Mouse (Mus musculus) cerebellum, postnatal 25 days (tissue): Measurements from ENCODE around the gene Gsg1l2.
A peak's percentile ranks its signal among the peaks of the same experiment; 100 is the strongest.

Source experiments
- DNase-seq, 2 experiments: peaks; one replicate each; pipeline ENCODE4 v3.0.0; 2021; ENCODE audit warnings: mixed read lengths in 2 of 2

The Gsg1l2 gene

DNA sequence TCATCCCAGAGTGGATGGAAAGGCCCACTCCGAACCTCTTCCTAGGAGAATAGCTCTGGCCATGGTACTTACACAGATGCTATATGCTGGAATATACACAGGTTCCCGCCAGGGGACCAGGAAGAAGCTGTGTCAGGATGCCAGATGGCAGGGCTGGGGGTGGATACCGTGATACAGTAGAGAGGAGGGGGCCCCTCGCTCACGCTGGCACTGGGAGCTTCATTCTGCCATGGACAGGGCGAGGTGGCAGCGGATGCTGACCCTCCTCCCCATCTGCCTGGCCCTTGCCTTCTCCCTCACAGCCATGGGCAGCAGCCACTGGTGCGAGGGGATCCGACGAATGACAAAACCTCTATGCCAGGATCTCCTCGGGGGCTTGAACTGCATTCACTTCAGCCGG lies at the start of gene Gsg1l2:
Gene Gsg1l2, plus strand, starts transcription at position 230 of the 400 bp plus-strand sequence.
- peak; percentile 16 to 40 for DNase-seq

DNA sequence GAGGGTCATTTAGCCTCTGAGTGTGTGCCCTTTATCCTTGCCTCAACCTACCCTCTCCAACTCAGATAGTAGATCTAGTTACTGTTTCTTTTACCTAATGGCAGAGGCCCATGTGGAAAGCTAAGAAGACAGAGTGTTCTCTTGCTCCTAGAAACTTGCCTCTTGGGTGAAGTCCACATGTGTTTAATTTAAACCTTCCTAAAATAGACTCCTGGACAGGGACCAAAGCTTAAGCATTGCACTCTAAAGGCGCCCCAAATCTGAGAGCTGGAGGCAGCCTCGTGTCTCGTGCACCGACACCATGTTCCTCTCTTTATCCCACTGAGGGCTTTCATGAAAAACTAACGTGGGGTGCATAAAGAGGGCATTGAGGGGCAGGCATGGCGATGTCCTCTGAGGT lies 47.3 kb upstream of the Gsg1l2 start:
- DNase-seq: no peak

DNA sequence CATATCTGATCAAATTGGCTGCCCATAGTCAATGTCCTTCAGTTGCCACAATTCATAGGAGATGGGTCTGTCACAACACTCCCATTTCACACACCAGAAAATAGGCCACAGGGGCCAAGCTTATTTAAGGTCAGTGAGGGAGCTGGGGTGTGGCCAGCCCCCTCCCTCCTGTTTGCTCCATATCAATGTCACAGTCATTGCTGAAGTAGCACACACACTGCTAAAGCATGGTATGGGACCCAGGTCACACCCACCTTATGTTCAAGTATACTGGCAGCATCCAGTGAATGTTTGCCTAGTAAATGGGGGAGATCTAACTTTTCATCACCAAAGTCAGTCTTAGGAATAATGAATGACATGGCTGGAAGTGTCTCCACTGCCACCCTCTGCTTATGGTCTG lies 45.7 kb upstream of the Gsg1l2 start:
- no peak for DNase-seq

DNA sequence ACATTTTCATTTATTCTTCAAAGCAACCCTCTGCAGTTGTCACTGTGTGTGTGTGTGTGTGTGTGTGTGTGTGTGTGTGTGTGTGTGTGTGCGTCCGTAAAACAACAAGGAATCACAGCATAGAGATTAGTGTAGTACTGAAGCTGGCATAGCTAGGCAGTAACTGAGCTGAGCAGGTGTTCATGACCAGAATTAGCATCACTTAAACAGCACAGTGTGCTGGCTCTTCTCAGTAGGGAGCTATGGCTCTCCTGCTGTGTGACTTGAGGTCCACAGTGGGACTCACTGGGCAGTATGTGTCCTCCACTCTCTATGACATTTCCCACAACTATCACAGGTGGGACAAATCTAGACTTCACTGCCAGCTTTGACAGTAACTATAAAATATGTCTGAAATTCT lies 43.4 kb upstream of the Gsg1l2 start:
- no peak for DNase-seq

DNA sequence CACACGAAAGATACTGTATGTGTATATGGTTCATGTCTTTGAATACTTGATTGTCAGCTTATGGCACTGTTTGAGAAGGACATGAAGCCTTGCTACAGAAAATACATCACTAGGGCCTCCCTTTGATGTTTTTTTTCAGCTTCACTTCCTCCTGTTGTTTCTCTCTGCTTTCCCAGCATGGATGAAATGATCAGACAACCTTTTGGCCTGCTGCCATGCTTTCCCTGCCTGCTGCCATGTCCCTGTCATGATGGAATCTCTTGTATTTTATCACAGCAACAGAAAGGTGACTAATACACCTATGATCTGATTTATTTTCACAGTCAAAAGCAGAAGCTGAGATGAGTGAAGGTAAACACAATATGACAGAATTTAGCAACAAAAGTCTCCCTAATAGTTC lies 40.7 kb upstream of the Gsg1l2 start:
- DNase-seq: peak in 1 of 2 experiments; percentile 19

DNA sequence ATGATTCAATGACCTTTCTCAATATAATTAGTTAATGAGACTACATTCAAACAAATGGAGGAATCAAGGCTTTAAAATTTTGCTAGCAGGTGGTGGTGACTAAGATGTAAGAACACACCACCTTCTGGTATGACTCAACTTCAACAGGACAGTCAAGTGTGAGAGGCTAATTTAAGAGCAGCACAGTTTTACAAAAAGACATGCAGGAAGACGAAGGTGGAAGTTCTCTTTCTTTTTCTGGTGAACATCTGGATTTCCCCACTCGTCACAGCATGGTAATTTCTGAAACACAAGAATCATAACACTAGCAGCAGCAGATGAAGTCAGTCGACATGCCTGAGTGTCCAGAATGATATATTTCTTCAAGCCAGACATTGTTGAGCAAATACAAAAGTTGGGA lies 39.8 kb upstream of the Gsg1l2 start:
- no peak for DNase-seq

DNA sequence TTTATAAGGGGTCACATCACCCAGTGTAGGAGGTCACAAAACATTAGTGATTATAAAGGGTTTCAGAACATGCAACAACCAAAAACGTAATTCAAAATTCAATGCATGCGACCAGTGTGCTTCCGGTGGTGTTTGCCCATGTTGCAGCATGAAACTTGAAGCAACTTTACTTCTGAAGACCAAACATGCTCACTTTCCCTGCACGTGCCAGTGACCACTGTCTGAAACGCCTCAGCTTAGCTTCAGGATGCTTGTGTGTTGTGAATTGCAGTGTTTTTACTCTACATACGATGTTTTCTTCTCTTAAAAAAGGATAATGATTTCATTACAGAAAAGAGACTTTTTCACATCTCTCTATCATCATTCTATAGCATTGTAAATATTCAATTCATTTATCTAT lies 36.1 kb upstream of the Gsg1l2 start:
- no peak for DNase-seq

DNA sequence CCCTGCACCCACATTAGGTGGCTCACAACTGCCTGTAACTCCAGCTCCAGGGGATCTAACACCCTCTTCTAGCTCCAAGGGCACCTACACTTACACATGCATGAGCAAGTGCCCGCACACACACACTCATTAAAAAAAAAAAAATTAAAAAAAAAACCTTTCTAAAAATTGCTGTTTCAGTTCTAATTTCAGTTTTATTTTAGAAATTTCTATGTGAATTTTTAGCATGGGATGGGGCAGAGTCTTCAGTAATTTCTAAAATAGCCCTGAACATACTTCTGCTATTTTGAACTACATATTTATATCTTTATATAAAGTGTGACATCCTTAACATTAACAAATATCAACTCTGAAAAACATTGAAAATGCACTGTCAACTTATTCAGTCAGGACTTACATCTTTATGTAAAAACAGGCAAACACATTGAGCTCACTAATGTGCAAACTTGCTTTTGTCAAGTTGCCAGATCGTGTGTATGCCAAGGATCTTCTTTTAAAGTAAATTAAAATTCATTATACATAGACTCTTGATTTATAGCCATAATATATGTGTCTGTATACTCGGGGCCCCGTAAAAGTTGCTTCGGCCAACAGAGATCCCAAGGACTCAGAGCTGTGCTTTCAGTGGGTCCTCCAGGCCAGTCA lies 35.4 kb upstream of the Gsg1l2 start:
- no peak for DNase-seq

DNA sequence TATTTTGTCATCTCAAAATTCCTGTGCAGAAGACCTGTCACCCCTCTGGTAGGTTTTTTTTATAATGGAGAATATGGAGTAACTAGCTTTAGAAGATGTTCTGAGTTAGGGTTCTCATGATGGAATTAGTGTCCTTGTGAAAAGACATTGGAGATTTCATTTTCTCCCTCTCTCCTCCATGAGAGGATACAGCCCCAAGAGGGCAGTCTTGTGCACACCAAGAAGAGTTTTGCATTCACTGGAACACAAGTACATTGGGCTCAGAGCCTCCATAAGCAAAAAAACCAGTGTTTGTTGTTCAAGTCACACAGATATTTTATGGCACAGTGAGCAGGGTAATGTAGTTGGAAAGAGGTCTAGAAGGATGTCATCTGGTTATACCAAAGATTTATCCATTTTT lies 32.8 kb upstream of the Gsg1l2 start:
- DNase-seq: no peak

DNA sequence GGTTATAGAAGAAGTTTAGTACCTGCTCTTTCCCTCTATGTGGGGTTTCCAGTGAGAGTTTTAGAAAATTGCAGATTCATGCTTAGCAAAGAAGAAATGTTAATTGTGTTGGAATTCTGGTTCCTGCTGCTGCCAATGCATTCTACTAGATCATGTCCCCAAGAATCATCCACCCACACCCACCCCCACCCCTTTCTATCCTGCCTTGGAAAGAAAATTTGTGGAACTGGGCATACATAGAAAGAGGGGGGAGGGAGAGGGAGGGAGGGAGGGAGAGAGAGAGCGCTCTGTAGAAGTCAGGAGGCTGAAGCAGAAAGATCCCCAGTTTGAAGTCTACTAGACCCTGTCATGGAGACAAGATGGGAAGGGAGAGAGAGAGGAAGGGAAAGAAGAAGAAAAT lies 18.1 kb upstream of the Gsg1l2 start:
- no peak for DNase-seq

DNA sequence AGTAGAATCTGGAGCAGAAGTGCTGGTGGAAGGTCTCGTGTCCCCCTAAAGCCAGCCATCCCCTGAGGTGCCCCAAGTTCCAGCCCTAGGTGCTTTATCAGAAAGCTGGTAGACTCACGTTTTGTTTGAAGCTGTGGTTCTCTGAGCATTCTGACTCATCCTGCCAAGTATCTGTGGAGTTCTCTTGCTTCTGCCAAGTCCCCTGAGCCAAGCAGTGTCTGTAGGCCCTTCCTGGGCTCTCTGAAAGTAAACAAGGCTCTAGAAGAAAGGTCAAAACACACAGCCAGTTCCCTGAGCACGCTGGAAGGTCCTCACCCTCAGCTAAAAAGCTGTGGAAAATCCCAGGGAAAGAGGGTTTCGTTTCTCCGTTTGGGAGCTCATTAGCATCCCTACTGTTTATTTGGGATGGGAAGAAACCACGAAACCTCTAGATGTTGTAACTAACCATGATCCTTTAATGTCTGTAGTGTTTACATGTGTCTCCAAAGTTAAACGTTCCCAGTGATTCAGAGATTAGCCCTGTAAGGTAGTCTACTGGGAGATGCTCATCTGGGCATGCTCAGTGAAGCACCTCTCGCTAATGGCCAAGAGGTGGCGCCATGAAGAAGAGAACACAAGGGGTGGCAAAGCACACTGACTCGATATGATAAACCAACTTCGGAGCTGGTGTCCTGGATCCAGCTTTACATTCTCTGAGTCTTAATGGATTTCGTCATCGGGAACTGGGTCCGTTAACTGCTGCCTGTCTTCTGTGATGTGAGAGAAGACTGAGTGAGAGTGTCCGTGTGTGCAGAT lies 16.8 kb upstream of the Gsg1l2 start:
- peak; percentile 39 to 46 for DNase-seq

DNA sequence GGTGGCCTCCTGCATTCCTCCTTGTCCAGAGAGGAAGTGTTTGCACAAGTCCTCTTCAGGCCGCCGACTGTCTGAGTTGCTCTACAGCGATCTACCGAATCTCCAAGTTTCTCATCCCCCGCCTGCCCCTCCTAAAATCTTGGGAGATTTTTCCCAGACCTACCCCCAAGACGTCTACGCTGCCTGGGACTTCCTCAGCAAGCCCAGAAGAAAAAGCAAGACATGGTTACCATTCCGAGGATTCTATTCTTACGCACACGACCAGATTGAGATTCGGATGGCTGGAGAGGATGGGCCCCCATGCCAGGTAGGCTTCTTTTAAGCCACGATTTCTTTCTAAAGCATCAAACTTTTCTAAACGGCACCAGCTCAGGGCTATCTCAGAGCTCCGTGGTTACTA lies 3.4 kb upstream of the Gsg1l2 start, which contains the start of gene Glp2r:
Gene Glp2r, minus strand, starts transcription at position 101 of the 400 bp plus-strand sequence.
- DNase-seq: no peak

DNA sequence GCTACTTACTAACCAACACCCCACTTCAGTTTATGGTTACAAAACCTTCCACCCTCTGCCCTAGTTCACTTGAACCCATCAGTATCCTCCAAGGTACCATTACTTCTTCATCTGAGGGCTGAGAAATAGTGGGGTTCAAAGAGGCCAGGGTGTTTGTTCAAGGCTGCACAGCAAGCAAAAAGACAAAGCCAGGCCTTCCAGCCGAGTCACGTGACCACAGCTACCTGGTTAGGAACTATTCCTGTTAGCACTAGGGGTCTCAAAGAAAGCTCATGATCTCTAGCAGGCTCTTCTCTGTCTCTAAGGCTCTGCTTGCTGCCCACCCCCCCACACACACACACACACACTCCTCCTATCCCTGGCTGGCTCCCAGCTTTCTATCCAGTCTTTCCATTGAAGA lies 2.7 kb upstream of the Gsg1l2 start:
- no peak for DNase-seq

DNA sequence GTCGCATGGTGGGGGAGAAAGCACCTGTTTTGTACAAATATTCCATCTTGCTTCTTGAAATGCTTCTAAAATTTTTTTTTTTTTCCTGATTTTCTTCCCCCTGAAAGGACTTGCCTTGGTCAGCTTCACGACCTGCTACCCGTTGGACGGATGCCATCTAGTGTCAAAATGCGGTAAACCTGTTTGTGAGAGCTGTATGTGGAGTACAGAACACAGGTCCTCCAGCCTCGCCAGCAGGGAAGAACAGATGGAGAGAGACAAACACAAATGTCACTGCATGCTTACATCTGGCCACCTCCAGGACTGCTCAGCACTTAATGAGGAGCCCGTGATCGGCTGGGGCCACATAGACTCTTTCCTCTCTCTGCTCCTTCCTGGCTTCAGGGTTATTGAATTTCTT lies 1.8 kb upstream of the Gsg1l2 start:
- DNase-seq: peak; percentile 67 to 80

DNA sequence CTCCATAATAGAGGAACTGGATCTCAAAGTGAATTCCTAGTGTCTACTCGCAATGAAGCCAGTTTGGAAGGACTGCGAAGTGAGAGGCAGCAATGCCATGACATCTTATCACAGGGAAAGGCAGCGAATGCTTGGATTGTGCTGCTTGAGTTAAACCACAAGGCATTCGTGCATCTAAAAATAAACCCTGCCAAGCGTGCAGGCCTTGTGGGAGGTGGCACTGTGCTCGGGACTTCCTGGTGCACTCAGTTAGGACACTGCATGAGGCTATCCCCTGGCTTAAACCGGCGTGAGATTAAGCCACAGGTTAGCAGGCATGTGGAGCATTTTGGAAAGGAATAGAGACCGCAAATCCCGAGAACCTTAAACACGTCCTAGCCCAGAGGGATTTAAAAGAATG lies 15.8 kb downstream of the Gsg1l2 start:
- DNase-seq: no peak

DNA sequence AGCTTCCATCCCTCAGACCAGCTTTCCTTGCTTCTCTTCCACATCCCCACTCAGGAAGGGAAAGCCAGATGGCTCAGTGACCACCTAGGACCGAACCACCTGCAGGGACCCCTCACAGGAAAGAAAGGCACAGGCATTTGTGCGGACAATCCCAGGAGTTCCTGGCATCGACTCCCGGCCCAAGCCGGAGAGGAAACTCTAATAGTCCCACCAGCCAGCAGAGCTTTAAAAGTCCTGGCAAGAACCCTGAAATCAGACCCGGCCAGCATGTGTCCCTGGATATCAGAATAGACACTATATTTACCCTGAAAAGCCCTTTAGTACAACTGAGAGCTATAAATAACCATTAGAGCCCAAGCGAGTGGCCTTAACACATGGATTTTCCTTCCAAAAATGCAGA lies 23.5 kb downstream of the Gsg1l2 start, which contains the start of gene Dhrs7c:
Gene Dhrs7c, plus strand, starts transcription at position 257 of the 400 bp plus-strand sequence.
- peak; percentile 56 to 72 for DNase-seq

DNA sequence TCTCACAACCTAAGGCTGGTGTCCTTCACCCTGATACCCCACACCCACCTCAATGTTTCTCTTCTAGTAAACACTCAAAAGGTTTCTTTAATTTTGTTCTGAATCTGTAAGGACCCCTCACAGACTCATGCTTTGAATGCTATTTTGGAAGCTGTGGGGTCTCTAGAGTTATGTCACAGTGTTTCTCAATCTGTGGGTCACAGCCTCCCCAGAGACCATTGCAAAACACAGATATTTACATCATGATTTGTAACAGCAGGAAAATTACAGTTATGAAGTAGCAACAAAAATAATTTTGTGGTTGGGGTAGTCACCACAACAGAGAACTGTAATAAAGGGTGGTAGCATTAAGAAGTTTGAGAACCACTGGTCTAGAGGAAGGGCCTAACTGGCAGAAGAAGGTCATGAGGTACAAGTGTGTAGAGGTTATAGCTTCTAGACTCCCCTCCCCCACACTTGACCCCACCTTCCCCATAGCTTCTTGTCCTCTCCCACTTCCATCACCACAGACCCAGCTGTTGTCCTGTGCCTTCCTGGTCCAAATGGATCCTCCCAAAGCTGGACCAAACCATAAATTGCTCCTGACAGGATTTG lies 25.8 kb downstream of the Gsg1l2 start:
- no peak for DNase-seq

DNA sequence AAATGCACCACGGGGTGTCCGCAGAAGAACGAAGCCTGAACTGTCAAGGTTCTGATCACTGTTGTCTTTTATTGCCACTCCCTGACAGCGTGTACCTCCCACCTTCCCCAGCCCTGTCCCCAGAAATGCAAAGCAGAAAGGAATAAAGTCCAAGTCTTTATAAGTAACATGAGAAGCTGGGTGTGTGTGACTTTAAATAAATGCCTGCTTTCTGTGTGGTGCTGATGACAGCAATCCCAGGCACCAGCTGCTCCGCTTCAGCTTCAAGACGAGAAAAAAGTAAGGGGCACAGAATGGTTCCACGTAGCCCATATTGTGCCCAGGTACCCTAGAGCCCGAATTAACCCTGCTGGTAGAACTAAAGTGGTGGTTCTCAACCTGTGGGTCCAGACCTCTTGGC lies 26.8 kb downstream of the Gsg1l2 start:
- no peak for DNase-seq

DNA sequence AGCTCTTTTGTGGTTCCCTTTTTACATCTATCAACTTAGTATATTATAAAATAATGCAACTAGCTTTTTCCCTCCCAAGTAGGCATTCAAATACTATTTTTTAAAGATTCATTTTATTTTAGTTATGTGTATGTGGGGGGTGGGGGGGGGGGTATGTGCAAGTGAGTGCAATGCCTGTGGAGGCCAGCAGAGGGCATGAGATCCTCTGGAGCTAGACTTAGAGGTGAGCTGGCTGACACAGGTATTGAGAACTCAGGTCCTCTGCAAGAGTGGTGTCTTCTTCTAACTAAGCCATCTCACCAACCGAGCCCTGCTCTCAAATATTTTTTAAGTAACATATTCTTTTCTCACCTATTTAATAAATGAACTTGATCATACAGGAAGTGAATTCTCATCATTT lies 31.1 kb downstream of the Gsg1l2 start:
- DNase-seq: no peak

DNA sequence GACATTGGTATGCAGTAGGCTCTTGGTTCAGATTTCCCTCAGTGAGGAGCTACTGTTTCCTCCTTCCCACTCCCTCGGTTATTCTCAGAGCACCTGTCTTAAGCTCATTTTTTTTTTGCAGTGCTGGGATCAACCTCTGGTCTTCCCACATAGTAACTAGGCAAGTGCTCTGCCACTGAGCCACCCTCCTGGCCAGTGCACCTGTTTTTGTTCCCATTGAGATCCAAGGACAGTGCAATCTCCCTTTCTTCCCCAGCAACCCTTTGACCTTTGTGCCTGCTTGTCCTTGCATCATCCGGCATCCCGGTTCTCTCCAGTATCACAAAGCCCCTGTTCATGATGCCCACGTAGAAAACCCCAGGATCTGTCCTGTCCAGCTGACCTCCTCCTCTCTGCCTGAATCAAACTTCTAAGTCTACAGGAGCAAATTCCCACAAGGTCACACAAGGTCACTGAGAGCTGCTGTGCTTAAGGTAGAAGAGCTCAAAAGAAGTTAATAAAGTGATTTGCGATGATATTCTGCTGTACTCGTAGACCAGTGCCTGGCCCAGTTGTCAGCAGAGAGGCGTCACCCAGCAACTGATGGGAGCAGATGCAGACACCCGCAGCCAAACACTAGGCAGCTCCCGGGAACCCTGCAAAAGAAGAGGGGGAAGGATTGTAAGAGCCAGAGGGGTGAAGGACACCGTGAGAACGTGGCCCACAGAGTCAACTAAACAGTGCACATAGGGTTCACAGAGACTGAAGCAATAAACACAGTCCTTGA lies 32.6 kb downstream of the Gsg1l2 start:
- no peak for DNase-seq

DNA sequence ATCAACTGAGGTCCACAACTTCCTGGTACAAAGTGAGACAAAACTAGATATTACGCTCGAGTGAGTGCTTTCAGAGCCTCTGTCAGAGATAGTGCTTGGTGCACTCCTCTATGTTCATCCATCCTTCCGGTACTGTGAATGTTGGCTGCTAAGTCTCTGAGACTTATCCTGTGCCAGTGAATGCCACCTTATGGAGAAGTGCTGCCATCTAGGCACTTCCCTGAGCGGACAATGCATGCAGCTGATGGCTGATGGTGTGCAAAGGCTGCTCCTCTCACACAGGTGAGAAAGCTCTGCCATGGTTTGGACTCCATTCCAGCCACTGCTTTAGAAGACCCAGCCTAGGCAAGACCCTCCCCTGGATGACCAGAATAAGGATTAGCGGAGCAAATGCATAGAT lies 33.6 kb downstream of the Gsg1l2 start:
- DNase-seq: peak; percentile 11 to 27

DNA sequence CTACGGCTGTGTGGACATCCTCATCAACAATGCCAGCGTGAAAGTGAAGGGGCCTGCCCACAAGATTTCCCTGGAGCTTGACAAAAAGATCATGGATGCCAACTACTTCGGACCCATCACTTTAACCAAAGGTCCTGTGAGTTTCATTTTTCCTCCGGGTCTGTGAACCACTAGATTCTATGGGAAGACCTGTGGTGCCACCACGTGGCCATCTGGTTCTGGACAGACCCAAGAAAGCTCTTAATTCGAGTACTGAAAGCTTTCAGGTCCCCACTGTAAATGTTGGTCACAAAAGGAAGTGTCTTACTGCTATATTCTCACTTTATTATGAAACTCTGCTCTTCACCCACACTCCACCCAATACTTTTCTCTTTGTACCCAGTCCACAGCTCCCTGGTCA lies 37.1 kb downstream of the Gsg1l2 start:
- peak; percentile 45 to 73 for DNase-seq

DNA sequence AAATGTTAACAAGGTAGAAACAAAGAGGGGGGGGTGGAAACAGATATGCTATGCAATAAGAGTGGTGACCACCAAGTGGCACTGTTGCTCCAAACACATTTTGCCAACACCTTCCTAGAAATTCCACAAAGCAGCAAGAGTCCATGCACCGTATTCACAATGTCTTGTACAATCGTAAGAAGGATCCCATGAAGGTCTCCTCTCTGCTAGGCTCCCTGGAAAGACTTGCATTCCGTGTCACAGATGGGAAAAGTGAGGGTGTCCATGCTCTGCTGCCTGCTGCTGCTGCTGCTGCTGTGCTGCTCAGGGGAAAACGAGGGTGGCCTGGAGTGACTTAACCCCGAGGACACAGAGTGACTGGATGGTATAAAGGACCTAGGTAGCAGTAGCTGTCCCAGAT lies 45.2 kb downstream of the Gsg1l2 start:
- DNase-seq: peak; percentile 43 to 65
